Mouse (Mus musculus) small intestine, adult 2 months (tissue): Measurements from ENCODE around the gene Olfr1249.

Experiments used
- CTCF ChIP-seq: fragments of 200-500 bp; IDR thresholded peaks from 2 replicates; pipeline ENCODE4 v1.5.1; 2012; ENCODE audit warnings: low read depth, mild to moderate bottlenecking, control low read depth, inconsistent platforms, low read length, moderate library complexity, mixed read lengths; ENCODE audit not compliant: insufficient replicate concordance, insufficient read length; ENCODE audit errors: extremely low read depth
- POLR2A ChIP-seq: fragments of 200-500 bp; IDR thresholded peaks from 2 replicates; pipeline ENCODE4 v1.6.1; 2012; ENCODE audit warnings: low read depth, mild to moderate bottlenecking, control low read depth, inconsistent platforms, low read length, moderate library complexity

- TF ChIP-seq CTCF = no peak
- no peak for TF ChIP-seq POLR2A
These were observed 41.7 kb downstream of the Olfr1249 start, which contains the start of gene Olfr1246 for GRCm38 (mm10) chr2:89593057-89593456.
